Mouse (Mus musculus): ENCODE results near the gene Neurod2.

Gene Neurod2

GRCm38 (mm10) chr11:98354445-98354844, 25.0 kb upstream of the Neurod2 start:
- DNase-seq (ENCODE audit: low read depth, low spot score) = peak; percentile 80

- DNase-seq (ENCODE audit: low read depth, low spot score) = peak; percentile 82
Measured at GRCm38 (mm10) chr11:98353651-98354211, 24.3 kb upstream of the Neurod2 start.

- no peak for DNase-seq (ENCODE audit: low read depth, low spot score)
Measured at GRCm38 (mm10) chr11:98352272-98352990, 23.0 kb upstream of the Neurod2 start.

GRCm38 (mm10) chr11:98349308-98349707, 19.9 kb upstream of the Neurod2 start:
- no peak for DNase-seq (ENCODE audit: low read depth, low spot score)

GRCm38 (mm10) chr11:98348083-98348961, 18.9 kb upstream of the Neurod2 start, which contains the start of gene Ppp1r1b:
TSS of gene Ppp1r1b (plus strand) at chr11:98348404.
- peak; percentile 87 for DNase-seq (ENCODE audit: low read depth, low spot score)

GRCm38 (mm10) chr11:98347385-98348082, 18.1 kb upstream of the Neurod2 start:
- DNase-seq (ENCODE audit: low read depth, low spot score) = peak; percentile 47

- DNase-seq (ENCODE audit: low read depth, low spot score) = peak; percentile 59
Measured at GRCm38 (mm10) chr11:98346168-98346567, 16.7 kb upstream of the Neurod2 start.

GRCm38 (mm10) chr11:98345253-98345652, 15.8 kb upstream of the Neurod2 start:
- DNase-seq (ENCODE audit: low read depth, low spot score) = peak; percentile 91

- peak; percentile 96 for DNase-seq (ENCODE audit: low read depth, low spot score)
Measured at GRCm38 (mm10) chr11:98342000-98342945, 12.8 kb upstream of the Neurod2 start.

- no peak for DNase-seq (ENCODE audit: low read depth, low spot score)
Measured at GRCm38 (mm10) chr11:98341174-98341573, 11.7 kb upstream of the Neurod2 start.

GRCm38 (mm10) chr11:98340597-98340996, 11.1 kb upstream of the Neurod2 start:
- no peak for DNase-seq (ENCODE audit: low read depth, low spot score)

GRCm38 (mm10) chr11:98339679-98340287, 10.3 kb upstream of the Neurod2 start:
- no peak for DNase-seq (ENCODE audit: low read depth, low spot score)

GRCm38 (mm10) chr11:98339071-98339501, 9.6 kb upstream of the Neurod2 start:
- DNase-seq (ENCODE audit: low read depth, low spot score) = peak; percentile 58

- peak; percentile 89 for DNase-seq (ENCODE audit: low read depth, low spot score)
Measured at GRCm38 (mm10) chr11:98338507-98338961, 9.1 kb upstream of the Neurod2 start.

GRCm38 (mm10) chr11:98336245-98337107, 7.0 kb upstream of the Neurod2 start:
- no peak for DNase-seq (ENCODE audit: low read depth, low spot score)

- no peak for DNase-seq (ENCODE audit: low read depth, low spot score)
Measured at GRCm38 (mm10) chr11:98335250-98335649, 5.8 kb upstream of the Neurod2 start.

- peak; percentile 75 for DNase-seq (ENCODE audit: low read depth, low spot score)
Measured at GRCm38 (mm10) chr11:98333981-98334741, 4.7 kb upstream of the Neurod2 start.

GRCm38 (mm10) chr11:98333263-98333696, 3.8 kb upstream of the Neurod2 start:
- peak; percentile 86 for DNase-seq (ENCODE audit: low read depth, low spot score)

Measured in brain, adult 2 months (tissue).